Mouse (Mus musculus) CD8-positive naive resting alpha-beta T cell, adult 2 months (primary cell): ENCODE measurements around the gene Snai1.

Experiments used
- DNase-seq, 2 experiments: peaks; one replicate each; pipeline ENCODE4 v3.0.0; 2022; ENCODE audit warnings: low read depth in 2 of 2, low spot score in 2 of 2

Snai1 gene

DNA sequence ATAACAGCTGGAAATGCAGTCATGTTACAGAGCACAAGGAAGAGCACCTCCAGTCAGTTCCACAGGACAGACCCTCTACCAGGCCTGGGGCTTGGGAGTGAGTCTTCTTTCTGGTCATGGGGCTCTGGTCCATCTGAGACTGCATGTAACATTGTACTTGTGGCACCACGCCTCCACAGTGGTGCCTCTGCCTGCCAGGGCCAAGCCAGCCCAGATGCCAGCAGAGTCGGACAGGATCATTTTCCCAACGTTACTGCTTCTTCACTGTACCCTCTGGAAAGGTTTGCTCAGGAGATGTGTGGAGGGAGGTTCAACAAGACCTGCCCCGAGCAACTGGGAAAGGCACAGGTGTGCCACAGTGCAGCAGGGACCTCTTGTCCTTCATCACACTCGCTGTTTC, 22.3 kb upstream of the Snai1 start:
- DNase-seq = no peak

GRCm38 (mm10) chr2:167519606-167520252, 18.3 kb upstream of the Snai1 start:
- no peak for DNase-seq

GRCm38 (mm10) chr2:167528278-167528677, 9.7 kb upstream of the Snai1 start:
- DNase-seq = no peak

DNA sequence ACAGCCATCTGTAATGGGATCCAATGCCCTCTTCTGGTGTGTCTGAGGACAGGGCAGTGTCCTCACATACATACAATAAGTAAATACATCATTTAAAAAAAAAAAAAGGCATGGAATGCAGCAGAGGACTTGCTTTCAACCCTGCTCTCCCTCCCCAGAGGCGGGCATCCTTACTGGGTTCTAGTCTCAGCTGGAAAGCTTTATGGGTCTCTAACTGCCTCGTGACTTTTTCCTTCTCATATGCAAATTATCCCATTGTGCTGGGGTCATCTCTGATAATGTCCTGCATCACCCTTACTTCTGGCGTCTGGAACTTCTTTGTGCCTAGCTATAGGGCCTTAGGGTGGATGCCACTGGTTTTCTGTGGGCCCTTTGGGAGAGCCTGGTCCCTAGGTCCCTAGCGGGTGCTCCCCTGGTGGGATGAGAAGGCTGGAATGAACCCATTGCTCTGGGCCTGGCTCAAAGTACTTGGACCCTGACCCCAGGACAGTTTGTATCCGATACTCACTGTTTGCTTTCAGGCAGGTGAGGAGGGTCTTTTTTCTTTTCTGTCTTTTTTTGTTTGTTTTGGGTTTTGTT, 8.0 kb upstream of the Snai1 start:
- DNase-seq = no peak

- DNase-seq = no peak
Measured at GRCm38 (mm10) chr2:167530536-167530935, 7.5 kb upstream of the Snai1 start.

DNA sequence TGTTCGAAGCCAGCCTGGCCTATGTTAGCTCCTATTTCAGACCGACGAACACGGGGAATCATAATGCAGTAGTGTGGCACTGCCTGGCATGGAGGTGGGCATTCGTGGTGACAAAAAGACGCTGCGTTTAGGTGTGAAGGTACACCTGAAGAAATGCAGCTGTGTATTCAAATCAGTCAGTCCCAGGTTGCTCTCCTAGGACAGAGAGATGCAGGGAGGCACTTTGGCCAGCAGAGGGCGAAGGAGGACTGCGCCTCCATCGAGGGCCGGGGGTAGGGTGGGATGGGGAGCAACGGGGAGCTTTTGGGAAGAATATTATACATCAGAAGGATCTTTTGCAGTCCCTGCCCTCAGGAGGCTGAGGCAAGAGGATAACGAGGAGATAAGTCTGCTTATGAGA, 5.9 kb upstream of the Snai1 start:
- DNase-seq = peak; percentile 39 to 51

- DNase-seq = no peak
Measured at GRCm38 (mm10) chr2:167533880-167534279, 4.1 kb upstream of the Snai1 start.

DNA sequence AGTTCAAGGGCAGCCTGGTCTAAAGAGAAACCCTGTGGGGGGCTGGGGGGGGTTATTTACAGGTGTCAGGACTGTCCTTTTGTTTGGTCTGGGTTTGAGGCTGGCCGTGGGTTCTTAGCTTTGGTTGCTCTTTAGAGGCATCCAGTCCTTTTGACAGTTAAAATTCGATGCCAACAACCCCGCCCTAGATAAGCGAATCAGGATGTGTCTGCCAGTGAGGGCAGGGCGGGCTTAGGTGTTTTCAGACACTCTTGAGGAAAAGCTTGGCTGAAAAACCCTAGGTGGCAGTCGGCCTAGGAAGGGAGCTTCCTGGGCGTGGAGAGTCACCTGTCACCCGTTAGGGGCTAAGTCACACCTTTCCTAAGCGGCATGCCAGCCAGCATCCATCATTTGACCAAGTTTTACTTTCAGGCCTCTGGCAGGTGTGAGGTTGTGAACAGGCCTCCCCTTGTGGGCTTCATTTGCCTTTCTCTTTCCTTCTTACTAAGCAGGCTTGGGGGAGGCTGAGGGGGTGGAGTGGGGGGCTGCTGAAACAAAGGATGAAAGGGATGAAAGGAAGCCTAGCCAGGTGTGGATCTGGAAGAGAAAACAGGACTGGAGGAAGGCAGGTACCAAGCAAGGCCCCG, 1.6 kb upstream of the Snai1 start:
- no peak for DNase-seq

DNA sequence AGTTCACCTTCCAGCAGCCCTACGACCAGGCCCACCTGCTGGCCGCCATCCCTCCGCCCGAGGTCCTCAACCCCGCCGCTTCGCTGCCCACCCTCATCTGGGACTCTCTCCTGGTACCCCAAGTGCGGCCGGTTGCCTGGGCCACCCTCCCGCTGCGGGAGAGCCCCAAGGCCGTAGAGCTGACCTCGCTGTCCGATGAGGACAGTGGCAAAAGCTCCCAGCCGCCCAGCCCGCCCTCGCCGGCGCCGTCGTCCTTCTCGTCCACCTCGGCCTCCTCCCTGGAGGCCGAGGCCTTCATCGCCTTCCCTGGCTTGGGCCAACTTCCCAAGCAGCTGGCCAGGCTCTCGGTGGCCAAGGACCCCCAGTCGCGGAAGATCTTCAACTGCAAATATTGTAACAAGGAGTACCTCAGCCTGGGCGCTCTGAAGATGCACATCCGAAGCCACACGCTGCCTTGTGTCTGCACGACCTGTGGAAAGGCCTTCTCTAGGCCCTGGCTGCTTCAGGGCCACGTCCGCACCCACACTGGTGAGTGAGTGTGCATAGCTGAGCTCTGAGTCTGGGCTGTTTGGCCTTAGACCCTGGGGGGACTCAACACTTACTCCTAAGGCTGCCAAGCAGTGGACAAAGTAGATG, 794 bp downstream of the Snai1 start:
- no peak for DNase-seq

DNA sequence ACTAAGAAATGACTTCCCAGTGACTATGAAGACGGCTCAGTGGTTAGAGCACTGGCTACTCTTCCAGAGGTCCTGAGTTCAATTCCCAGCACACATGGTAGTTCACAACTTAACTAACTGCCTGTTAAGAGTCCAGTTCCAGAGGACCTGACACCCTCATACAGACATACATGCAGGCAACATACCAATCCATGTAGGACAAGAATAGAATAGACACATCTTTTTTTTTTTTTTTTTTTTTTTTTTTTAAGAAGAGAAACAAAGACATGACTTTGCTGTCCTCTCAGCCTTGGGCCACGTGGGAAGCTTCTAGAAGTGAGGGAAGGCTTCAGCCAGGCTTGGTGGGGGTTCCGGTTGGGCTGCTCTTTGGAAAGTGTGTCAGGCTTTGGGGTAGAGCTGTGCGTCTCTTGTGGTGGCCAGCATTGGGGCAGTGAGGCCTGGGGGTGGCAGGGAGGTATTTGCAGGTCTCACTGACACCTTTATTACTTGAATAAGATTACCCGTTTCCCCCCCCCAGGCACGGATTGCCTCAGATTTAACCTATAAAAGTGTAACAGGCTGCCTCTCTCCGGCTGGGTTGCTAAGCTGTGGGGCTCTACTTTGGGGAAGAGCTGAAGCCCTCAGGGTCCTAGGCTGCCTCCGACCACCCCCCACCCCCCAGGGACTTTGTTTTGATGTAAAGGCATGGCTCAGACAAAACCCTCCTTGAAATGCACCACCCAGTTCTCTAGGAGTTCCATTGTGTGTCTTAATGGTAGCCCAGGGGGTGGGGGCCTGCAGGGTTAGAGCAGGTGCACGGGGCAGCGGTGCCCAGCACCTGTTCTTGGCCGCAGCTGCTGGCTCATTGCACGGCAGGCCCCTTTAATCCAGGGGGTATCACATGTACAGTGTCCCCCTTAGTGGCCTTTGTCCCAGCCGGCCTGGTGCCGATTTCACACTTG, 1.8 kb downstream of the Snai1 start:
- no peak for DNase-seq

- DNase-seq = no peak
Measured at GRCm38 (mm10) chr2:167540477-167541110, 2.6 kb downstream of the Snai1 start.

- DNase-seq = no peak
Measured at GRCm38 (mm10) chr2:167541324-167541723, 3.3 kb downstream of the Snai1 start.

GRCm38 (mm10) chr2:167541761-167542160, 3.8 kb downstream of the Snai1 start:
- no peak for DNase-seq

- no peak for DNase-seq
Measured at GRCm38 (mm10) chr2:167542361-167542760, 4.4 kb downstream of the Snai1 start.

DNA sequence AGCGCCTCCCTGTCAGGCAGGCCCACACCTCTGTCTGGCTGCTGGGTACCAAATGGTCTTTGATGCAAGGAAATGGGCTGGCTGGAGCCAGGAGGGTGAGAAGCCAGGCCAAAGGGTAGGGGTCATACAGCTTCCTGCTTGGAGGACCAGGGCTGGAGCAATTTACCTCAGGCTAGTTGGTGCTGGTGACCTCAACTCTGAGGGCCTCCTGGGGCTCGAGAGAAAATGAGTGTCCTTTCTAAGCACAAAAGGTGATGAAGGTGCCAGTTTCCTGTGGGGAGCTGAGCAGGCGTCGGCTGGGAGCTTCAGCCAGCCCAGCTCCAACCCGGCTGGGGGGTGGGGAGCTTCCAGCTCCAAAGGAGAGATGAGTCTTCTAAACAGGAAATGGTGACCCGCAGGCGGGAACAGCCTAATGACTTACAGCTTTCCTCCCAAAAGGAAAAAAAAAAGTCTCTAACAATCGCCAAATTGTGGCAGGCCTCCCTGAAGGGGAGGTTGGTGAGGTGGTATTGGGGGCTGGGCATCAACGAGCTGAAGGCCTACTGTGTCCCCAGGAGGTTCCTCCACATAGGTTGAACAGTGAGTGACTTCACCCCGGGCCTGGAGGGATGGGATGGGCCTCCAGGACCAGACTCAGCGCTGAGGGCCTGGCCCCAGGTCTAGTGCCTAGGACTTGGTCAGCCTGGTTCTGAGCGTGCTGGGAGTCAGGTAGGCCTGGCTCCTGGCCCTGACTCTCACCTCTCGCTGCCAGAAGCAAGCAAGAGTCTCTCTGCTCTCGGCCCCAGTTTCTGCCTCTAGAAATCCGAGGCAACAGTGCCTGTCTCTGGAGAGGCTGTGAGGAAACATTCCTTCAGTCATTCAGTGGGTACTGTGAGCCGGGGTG, 5.4 kb downstream of the Snai1 start:
- no peak for DNase-seq

DNA sequence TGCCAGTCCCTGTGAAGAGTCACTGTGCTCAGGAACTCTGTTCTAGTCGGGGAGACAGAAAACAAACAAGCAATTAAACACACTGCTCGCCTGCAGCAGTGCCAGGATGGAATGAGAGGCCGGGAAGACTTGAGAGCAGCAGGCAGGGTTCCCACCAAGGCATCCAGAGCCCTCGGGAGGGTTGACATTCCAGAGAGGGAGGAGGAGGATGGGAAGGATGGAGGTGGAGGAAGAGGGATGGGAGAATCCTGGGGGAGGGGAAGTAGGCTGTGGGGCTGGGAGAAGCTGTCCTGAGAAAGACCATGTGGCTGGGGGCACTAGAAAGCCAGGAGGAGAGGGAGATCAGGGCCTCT, 6.0 kb downstream of the Snai1 start:
- no peak for DNase-seq

GRCm38 (mm10) chr2:167544456-167544855, 6.5 kb downstream of the Snai1 start:
- DNase-seq = no peak

GRCm38 (mm10) chr2:167546447-167547195, 8.6 kb downstream of the Snai1 start:
- DNase-seq = no peak

- DNase-seq = no peak
Measured at GRCm38 (mm10) chr2:167547444-167547843, 9.4 kb downstream of the Snai1 start.
